Mouse (Mus musculus): ENCODE results near the gene Traf1. TPM values are rescaled to one million over a fixed set of nuclear protein-coding genes. Genes with fewer than 3 reads are reported as not detected.

The Traf1 gene
- total and polyA plus RNA-seq, 3 experiments, result 0.27 TPM; not detected in 2

- H3K9me3 ChIP-seq (replicated peaks), result no peaks in the 10 kb centered on the region
- H3K36me3 ChIP-seq (replicated peaks), result no peaks in the 10 kb centered on the region
- H3K27me3 ChIP-seq (ENCODE audit: insufficient read depth, low read length), result peaks cover 26% of the 10 kb centered on the region
- H3K4me1 ChIP-seq (ENCODE audit: insufficient read depth, low read depth, low read length), result no peaks in the 10 kb centered on the region; the same call in 1 of the 2 replicates
- DNase-seq (ENCODE audit: low spot score) (no peak), ATAC-seq (ENCODE audit: extremely low read depth, insufficient number of reproducible peaks, low FRiP score, poor library complexity, severe bottlenecking) (no peak)
- H3K4me3 ChIP-seq (ENCODE audit: low read depth, low read length), result no peak overlapping the region
- TF ChIP-seq GATA1 (IDR thresholded peaks at IDR 0.05; ENCODE audit: borderline replicate concordance, low read length), result no peak
- no peak for TF ChIP-seq POLR2AphosphoS5 (IDR thresholded peaks at IDR 0.05; ENCODE audit: insufficient replicate concordance, low read depth, low read length)
- no peak for TF ChIP-seq CTCF (IDR thresholded peaks at IDR 0.05; ENCODE audit: low read depth, low read length)
- TF ChIP-seq GATA2 (IDR thresholded peaks at IDR 0.05; ENCODE audit: borderline replicate concordance, low read depth, low read length), result no peak
- TF ChIP-seq TAL1 (conservative IDR thresholded peaks at IDR 0.05; ENCODE audit: low read depth, low read length), result no peak
Measured at GRCm38 (mm10) chr2:34943556-34944120, 17.9 kb downstream of the Traf1 start.

DNA sequence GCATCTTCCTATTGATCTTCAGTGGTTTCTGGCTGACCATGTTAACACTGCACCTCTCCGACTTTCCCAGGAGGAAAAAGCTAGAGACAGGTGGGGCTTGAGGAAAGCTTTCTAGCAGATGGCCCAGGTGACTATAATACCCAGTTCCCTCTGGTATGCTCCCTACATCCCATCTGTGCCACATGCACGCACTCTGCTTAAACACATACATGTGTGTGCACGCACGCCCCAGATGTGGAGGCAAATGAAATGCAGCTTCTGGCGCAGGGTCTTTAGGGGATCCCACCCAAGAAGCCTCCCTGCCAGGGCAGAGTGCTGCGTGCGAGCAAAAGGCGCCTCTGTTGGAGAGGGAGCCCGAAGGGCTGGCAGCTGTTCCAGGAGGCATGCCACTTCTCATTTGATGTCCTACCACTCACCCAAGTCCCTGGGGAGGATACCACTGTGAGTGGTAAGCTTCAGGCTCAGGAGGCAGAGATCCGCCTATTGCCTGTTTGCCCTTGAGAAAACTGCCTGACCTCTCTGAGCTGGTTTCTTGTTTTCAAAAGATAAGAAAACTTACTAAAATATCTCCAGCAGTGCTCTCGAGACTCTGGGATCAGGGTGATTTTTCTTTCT is 20.4 kb downstream of the Traf1 start:
- Histone ChIP-seq H3K36me3 (replicated peaks) (no peaks in the 10 kb centered on the region), H3K4me3 (ENCODE audit: low read depth, low read length) (no peak overlapping the region), H3K27me3 (ENCODE audit: insufficient read depth, low read length) (peaks cover 43% of the 10 kb centered on the region), H3K9me3 (replicated peaks) (no peaks in the 10 kb centered on the region), H3K4me1 (ENCODE audit: insufficient read depth, low read depth, low read length) (no peaks in the 10 kb centered on the region; the same call in 1 of the 2 replicates)
- DNase-seq (ENCODE audit: low spot score), result no peak
- no peak for ATAC-seq (ENCODE audit: extremely low read depth, insufficient number of reproducible peaks, low FRiP score, poor library complexity, severe bottlenecking)
- TF ChIP-seq TAL1 (conservative IDR thresholded peaks at IDR 0.05; ENCODE audit: low read depth, low read length) (no peak), GATA1 (IDR thresholded peaks at IDR 0.05; ENCODE audit: borderline replicate concordance, low read length) (no peak), CTCF (IDR thresholded peaks at IDR 0.05; ENCODE audit: low read depth, low read length) (no peak), POLR2AphosphoS5 (IDR thresholded peaks at IDR 0.05; ENCODE audit: insufficient replicate concordance, low read depth, low read length) (no peak), GATA2 (IDR thresholded peaks at IDR 0.05; ENCODE audit: borderline replicate concordance, low read depth, low read length) (no peak)

GRCm38 (mm10) chr2:34940246-34940645 is 21.3 kb downstream of the Traf1 start:
- H3K4me1 ChIP-seq (ENCODE audit: insufficient read depth, low read depth, low read length), result no peaks in the 10 kb centered on the region; the same call in 1 of the 2 replicates
- peaks cover 47% of the 10 kb centered on the region for H3K27me3 ChIP-seq (ENCODE audit: insufficient read depth, low read length)
- no peak overlapping the region for H3K4me3 ChIP-seq (ENCODE audit: low read depth, low read length)
- no peak for ATAC-seq (ENCODE audit: extremely low read depth, insufficient number of reproducible peaks, low FRiP score, poor library complexity, severe bottlenecking)
- no peak for DNase-seq (ENCODE audit: low spot score)
- TF ChIP-seq GATA2 (IDR thresholded peaks at IDR 0.05; ENCODE audit: borderline replicate concordance, low read depth, low read length) (no peak), POLR2AphosphoS5 (IDR thresholded peaks at IDR 0.05; ENCODE audit: insufficient replicate concordance, low read depth, low read length) (no peak), TAL1 (conservative IDR thresholded peaks at IDR 0.05; ENCODE audit: low read depth, low read length) (no peak), GATA1 (IDR thresholded peaks at IDR 0.05; ENCODE audit: borderline replicate concordance, low read length) (no peak), CTCF (IDR thresholded peaks at IDR 0.05; ENCODE audit: low read depth, low read length) (no peak)
- H3K9me3 ChIP-seq (replicated peaks), result no peaks in the 10 kb centered on the region
- no peaks in the 10 kb centered on the region for H3K36me3 ChIP-seq (replicated peaks)

DNA sequence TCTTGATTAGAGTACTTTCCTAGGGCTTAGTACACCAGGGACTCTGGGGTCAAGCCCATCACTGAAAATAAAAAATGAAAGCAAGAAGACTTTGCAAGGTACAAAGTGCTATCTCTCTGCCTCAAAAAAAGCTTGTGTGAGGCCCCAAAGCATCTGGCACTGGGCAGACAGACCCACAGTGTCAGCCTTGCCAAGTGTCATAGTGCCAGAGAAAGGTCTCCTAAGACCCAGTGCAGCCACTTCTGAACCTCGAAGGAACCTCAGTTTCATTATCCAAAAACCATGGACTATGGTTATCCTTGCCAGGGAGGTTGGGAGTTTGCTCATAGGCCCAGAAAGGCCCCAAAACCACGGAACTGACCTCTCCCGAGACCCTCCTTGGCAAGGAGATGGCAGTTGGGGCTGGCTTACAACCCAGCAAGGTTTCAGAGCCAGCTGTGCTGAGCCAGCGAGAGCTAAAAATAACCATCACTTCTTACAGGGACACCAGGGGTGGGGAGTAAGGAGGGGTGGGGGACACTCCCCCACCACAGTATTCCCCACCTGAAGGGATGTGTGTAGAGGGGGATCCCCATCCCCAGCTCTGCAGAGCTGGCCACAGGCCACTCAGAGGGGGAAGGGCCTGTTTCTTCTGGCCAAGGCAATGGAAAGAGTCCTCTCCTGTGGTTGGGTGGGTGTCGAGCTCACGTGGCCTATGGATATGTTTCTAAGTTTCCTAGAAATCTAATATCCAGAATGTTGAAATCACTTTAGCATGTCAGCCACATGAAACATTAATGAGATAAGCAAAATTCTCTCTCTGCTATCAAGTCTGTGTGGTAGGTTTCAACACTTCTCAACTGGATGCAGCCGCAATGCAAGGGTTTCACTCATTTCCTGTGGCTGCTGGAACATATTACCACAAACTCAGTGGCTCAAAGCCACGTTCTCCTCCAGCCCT is 23.0 kb downstream of the Traf1 start:
- Histone ChIP-seq H3K9me3 (replicated peaks) (no peaks in the 10 kb centered on the region), H3K4me1 (ENCODE audit: insufficient read depth, low read depth, low read length) (no peaks in the 10 kb centered on the region), H3K36me3 (replicated peaks) (no peaks in the 10 kb centered on the region), H3K4me3 (ENCODE audit: low read depth, low read length) (no peak overlapping the region), H3K27me3 (ENCODE audit: insufficient read depth, low read length) (peaks cover 41% of the 10 kb centered on the region)
- TF ChIP-seq CTCF (IDR thresholded peaks at IDR 0.05; ENCODE audit: low read depth, low read length) (no peak), POLR2AphosphoS5 (IDR thresholded peaks at IDR 0.05; ENCODE audit: insufficient replicate concordance, low read depth, low read length) (no peak), GATA1 (IDR thresholded peaks at IDR 0.05; ENCODE audit: borderline replicate concordance, low read length) (no peak), TAL1 (conservative IDR thresholded peaks at IDR 0.05; ENCODE audit: low read depth, low read length) (no peak), GATA2 (IDR thresholded peaks at IDR 0.05; ENCODE audit: borderline replicate concordance, low read depth, low read length) (no peak)
- DNase-seq (ENCODE audit: low spot score), result no peak
- no peak for ATAC-seq (ENCODE audit: extremely low read depth, insufficient number of reproducible peaks, low FRiP score, poor library complexity, severe bottlenecking)

DNA sequence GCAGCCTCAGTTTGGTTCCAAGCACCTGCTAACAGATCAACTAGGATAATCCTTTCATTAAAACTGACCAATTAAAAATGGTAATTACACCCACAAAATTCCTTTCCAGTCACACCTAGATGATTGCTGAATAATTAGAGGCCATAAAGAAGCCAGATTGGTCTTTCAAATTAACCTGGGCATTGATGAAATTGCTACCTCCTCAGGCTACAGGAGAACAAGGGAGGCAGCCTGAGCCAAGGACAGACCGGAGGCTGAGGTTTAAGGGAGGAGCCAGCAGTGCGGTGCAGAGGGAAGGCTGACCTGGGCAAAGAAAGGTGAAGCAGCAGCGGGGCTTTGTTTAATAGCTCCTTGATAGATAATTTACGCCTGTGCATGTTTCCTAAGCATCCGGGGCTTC is 24.1 kb downstream of the Traf1 start:
- TF ChIP-seq GATA1 (IDR thresholded peaks at IDR 0.05; ENCODE audit: borderline replicate concordance, low read length), result no peak
- ATAC-seq (ENCODE audit: extremely low read depth, insufficient number of reproducible peaks, low FRiP score, poor library complexity, severe bottlenecking) (no peak), DNase-seq (ENCODE audit: low spot score) (no peak)
- peaks cover 39% of the 10 kb centered on the region for H3K27me3 ChIP-seq (ENCODE audit: insufficient read depth, low read length)
- no peaks in the 10 kb centered on the region for H3K9me3 ChIP-seq (replicated peaks)
- H3K36me3 ChIP-seq (replicated peaks), result no peaks in the 10 kb centered on the region
- no peaks in the 10 kb centered on the region for H3K4me1 ChIP-seq (ENCODE audit: insufficient read depth, low read depth, low read length)
- H3K4me3 ChIP-seq (ENCODE audit: low read depth, low read length), result no peak overlapping the region

DNA sequence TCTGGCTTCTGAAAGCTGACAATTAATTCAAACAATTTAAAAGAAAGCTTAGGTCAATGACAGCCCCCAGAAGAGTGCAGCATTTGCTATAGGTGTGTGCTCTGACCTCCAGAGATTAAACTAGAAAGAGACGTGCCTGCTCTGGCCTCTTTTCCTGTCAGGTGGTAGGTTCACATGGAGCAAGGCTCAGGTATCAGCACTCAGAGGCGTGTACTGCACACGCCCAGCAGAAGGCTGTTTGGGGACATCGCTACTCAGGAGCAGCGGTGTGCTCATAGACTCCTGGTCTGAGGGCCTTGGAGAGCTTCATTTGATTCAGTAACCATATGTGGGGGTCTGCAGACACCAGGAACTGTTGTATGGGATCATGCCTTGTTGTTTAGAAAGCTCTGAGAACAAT is 34.3 kb downstream of the Traf1 start:
- H3K36me3 ChIP-seq (replicated peaks), result no peaks in the 10 kb centered on the region
- no peak for ATAC-seq (ENCODE audit: extremely low read depth, insufficient number of reproducible peaks, low FRiP score, poor library complexity, severe bottlenecking)
- no peak for DNase-seq (ENCODE audit: low spot score)
- H3K27me3 ChIP-seq (ENCODE audit: insufficient read depth, low read length), result peaks cover 8% of the 10 kb centered on the region; the same call in 1 of the 2 replicates
- H3K4me1 ChIP-seq (ENCODE audit: insufficient read depth, low read depth, low read length), result no peaks in the 10 kb centered on the region
- H3K4me3 ChIP-seq (ENCODE audit: low read depth, low read length), result no peak overlapping the region
- H3K9me3 ChIP-seq (replicated peaks), result no peaks in the 10 kb centered on the region
- TF ChIP-seq CTCF (IDR thresholded peaks at IDR 0.05; ENCODE audit: low read depth, low read length) (no peak), GATA2 (IDR thresholded peaks at IDR 0.05; ENCODE audit: borderline replicate concordance, low read depth, low read length) (no peak), GATA1 (IDR thresholded peaks at IDR 0.05; ENCODE audit: borderline replicate concordance, low read length) (no peak), POLR2AphosphoS5 (IDR thresholded peaks at IDR 0.05; ENCODE audit: insufficient replicate concordance, low read depth, low read length) (no peak), TAL1 (conservative IDR thresholded peaks at IDR 0.05; ENCODE audit: low read depth, low read length) (no peak)

Data from G1E (cell line).